Mouse (Mus musculus) lung, embryonic 16.5 days (tissue): ENCODE measurements around the gene Tk1. TPM values are rescaled to one million over a fixed set of nuclear protein-coding genes. Genes with fewer than 3 reads are reported as not detected.

ENCODE experiments used
- ATAC-seq: fragments of 200-750 bp; cut with Nextera tagmentation; 2 replicates; pipeline ENCODE4 v1.8.0; 2017; ENCODE audit warnings: low read depth, mild to moderate bottlenecking, moderate library complexity
- H3K27ac ChIP-seq: fragments of 300-500 bp; sonication (generic); 2 replicates; pipeline ENCODE4 v1.5.1; 2014; ENCODE audit warnings: mild to moderate bottlenecking, control low read depth, low read length
- H3K27me3 ChIP-seq: fragments of 300-500 bp; sonication (generic); 2 replicates; pipeline ENCODE4 v1.6.1; 2014; ENCODE audit warnings: low read depth, low read length, mixed read lengths; ENCODE audit not compliant: control insufficient read depth, insufficient read depth
- H3K36me3 ChIP-seq: fragments of 300-500 bp; sonication (generic); 2 replicates; pipeline ENCODE4 v1.6.1; 2014; ENCODE audit warnings: low read length; ENCODE audit not compliant: control insufficient read depth, insufficient read depth
- H3K4me1 ChIP-seq: fragments of 300-500 bp; sonication (generic); replicated peaks from 2 replicates; pipeline ENCODE4 v1.6.1; 2014; ENCODE audit warnings: low read length, mixed read lengths; ENCODE audit not compliant: control insufficient read depth, insufficient read depth
- H3K4me2 ChIP-seq: fragments of 300-500 bp; sonication (generic); 2 replicates; pipeline ENCODE4 v1.6.1; 2014; ENCODE audit warnings: low read depth, low read length, control low read depth
- H3K4me3 ChIP-seq: fragments of 300-500 bp; sonication (generic); 2 replicates; pipeline ENCODE4 v1.5.1; 2014; ENCODE audit warnings: mild to moderate bottlenecking, low read length, control low read depth
- H3K9ac ChIP-seq: fragments of 300-500 bp; sonication (generic); 2 replicates; pipeline ENCODE4 v1.6.1; 2014; ENCODE audit warnings: low read length, control low read depth
- H3K9me3 ChIP-seq: fragments of 300-500 bp; sonication (generic); 2 replicates; pipeline ENCODE4 v1.6.1; 2016; ENCODE audit warnings: low read length; ENCODE audit not compliant: control insufficient read depth
- WGBS: fragments of 180-500 bp; shearing (Covaris S2); extraction: QIAGEN DNeasy Blood & Tissue Kit; methylation state at CpG from one replicate; pipeline ENCODE4 v1.1.7; 2014; 5-methylcytosine and 5-hydroxymethylcytosine counted together
- polyA plus RNA-seq: library from polyadenylated mRNA; unstranded; fragments of >200 nt; fragmentation: Nextera tagmentation; extraction: Ambion mirVana; gene quantifications from 2 replicates; pipeline ENCODE4 v1.2.1, GENCODE M21; 2015

Tk1 gene
- polyA plus RNA-seq: 130 and 131 TPM in 2 replicates

DNA sequence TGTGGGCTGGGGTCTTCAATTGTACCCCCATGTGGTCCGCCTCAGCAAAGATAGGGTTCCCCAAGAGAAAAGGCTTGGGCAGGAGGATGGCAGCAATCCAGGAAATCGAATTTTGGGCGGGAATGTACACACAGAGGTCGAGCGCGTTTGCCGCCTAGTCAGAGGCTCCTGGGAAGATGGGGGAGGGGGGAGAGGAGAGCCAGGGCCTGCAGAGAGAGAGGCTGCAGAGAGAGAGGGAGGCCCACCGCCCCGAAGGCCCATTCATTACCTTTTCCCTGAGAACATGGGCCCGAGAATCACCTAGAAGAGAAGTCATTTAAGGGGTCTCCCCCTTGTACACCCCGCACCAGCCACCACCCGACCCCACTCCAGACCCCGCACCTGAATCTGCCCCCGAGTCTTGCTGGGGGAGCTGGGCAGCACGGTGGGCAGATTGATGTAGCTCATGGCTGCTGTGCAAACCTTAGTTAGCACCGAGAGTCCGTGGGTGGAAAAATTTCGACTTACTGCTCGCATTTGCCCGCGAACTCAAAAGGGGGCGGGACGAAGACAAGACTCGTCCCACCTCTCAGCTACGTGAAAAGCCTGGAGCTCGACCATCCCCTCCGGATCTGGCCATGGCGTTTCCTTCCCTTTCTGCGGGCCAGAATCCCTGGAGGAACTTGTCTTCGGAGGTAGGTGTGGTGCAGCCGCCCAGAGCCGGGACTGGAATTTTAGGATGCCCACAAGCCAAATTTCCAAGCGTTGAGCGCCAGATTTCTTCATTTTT is at the start of gene Tk1, which contains the start of gene Afmid:
Gene Tk1 (minus strand): TSS at position 760 of the 769 bp plus-strand sequence.
Gene Afmid (plus strand): TSS at position 592 of the 769 bp plus-strand sequence.
- Histone ChIP-seq H3K9ac (peak within 1 kb of the TSS; percentile 84), H3K4me3 (peak within 1 kb of the TSS; percentile 71), H3K27ac (peak within 1 kb of the TSS; percentile 92), H3K4me1 (peaks cover 71% of the 10 kb centered on the region), H3K9me3 (no peaks in the 10 kb centered on the region), H3K36me3 (peaks cover 13% of the 10 kb centered on the region; the same call in 1 of the 2 replicates), H3K4me2 (peak within 1 kb of the TSS; percentile 85), H3K27me3 (no peaks in the 10 kb centered on the region)
- peak; percentile 70 for ATAC-seq
- WGBS: under 1% methylated on average over 34 of the region's 34 CpGs

DNA sequence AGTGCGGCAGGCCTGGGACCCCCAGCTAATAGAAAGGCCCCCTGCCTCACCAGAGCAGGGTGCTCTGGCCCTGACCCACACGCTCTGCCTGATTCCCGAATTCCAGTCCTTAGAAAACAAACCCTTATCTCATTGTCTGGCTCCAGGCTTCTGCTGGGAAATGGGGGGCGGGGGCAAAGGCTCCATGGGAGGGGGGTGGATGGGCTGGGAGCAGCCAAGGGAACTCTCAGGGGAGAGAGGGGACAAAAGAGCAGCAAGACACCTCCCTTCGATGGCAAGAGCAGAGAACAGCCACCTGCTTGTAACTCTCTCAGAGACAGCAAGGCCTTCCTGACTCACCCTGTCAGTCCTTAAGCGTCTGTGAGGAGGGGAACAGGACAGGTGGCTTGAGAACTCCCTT is 49.8 kb upstream of the Tk1 start:
- H3K4me3 ChIP-seq: no peak overlapping the region
- no peaks in the 10 kb centered on the region for H3K27me3 ChIP-seq
- H3K36me3 ChIP-seq: no peaks in the 10 kb centered on the region
- WGBS: 24% methylated on average over 6 of the region's 6 CpGs
- H3K4me1 ChIP-seq: peaks cover 26% of the 10 kb centered on the region
- no peak overlapping the region for H3K27ac ChIP-seq
- H3K9me3 ChIP-seq: no peaks in the 10 kb centered on the region
- H3K4me2 ChIP-seq: no peak overlapping the region
- no peak for ATAC-seq
- no peak overlapping the region for H3K9ac ChIP-seq

DNA sequence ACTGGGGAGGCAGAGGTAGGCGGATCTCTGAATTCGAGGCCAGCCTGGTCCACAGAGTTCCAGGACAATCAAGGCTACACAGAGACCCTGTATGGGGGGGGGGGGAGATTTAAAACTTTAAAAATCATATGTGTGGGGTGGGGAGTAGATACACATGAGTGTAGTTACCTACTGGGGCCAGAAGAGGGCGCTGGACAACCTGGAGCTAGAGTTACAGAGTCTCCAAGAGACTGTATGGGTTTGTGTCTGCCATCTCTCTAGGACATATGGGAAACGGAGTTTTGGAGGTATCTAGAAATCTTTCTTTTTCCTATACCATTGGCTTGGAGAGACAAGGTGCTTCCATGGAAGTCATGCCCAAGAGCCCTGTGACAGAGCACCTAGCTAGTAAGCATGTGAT is 48.5 kb upstream of the Tk1 start:
- Histone ChIP-seq H3K4me1 (peaks cover 25% of the 10 kb centered on the region), H3K27ac (no peak overlapping the region), H3K9ac (no peak overlapping the region), H3K9me3 (no peaks in the 10 kb centered on the region), H3K27me3 (no peaks in the 10 kb centered on the region), H3K4me2 (no peak overlapping the region), H3K36me3 (no peaks in the 10 kb centered on the region), H3K4me3 (no peak overlapping the region)
- ATAC-seq: no peak
- WGBS: 54% methylated on average over 4 of the region's 4 CpGs

DNA sequence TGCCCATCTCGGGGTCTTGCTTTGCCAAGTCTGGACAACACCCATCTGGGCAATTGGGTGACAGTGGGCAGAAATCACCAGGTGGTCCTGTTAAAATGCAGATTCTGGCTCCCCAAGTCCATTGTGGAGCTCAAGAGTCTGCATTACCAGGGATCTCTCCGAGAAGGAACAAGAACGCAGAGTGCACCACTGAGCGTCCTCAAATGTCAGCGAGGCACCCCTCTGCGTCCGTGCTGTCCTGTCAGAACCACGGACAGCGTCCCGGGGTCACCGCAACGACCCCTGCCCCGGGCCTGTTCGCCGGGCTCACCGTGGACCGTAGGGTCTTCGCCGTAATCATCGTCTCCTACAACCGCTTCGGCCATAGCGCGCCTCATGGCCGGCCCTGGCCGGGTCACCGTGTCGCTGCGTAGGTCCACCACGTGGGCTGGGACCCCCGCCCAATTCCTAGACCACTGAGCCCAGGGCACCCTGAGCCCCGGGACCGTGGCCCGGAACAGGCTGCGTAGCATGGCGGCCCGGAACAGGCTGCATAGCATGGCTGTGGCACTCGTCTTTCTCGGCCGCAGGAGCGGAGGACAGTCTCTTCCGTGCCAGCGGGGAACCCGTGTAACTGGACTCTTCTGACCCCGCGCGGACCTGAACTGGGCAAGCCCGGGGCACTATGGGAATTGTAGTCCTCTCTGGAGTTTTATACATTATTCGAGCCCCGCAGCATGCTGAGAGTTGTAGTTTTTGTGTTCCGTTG is 47.1 kb upstream of the Tk1 start, which contains the start of gene Tha1:
Gene Tha1 (minus strand): TSS at position 621 of the 748 bp plus-strand sequence.
- no peaks in the 10 kb centered on the region for H3K36me3 ChIP-seq
- peak; percentile 88 for ATAC-seq
- peaks cover 14% of the 10 kb centered on the region for H3K4me1 ChIP-seq
- H3K9me3 ChIP-seq: no peaks in the 10 kb centered on the region
- no peaks in the 10 kb centered on the region for H3K27me3 ChIP-seq
- H3K4me3 ChIP-seq: peak within 1 kb of the TSS; percentile 78
- peak within 1 kb of the TSS; percentile 82 for H3K9ac ChIP-seq
- peak within 1 kb of the TSS; percentile 99 for H3K4me2 ChIP-seq
- under 1% methylated on average over 51 of the region's 51 CpGs for WGBS
- peak within 1 kb of the TSS; percentile 23; the same call in 1 of the 2 replicates for H3K27ac ChIP-seq

DNA sequence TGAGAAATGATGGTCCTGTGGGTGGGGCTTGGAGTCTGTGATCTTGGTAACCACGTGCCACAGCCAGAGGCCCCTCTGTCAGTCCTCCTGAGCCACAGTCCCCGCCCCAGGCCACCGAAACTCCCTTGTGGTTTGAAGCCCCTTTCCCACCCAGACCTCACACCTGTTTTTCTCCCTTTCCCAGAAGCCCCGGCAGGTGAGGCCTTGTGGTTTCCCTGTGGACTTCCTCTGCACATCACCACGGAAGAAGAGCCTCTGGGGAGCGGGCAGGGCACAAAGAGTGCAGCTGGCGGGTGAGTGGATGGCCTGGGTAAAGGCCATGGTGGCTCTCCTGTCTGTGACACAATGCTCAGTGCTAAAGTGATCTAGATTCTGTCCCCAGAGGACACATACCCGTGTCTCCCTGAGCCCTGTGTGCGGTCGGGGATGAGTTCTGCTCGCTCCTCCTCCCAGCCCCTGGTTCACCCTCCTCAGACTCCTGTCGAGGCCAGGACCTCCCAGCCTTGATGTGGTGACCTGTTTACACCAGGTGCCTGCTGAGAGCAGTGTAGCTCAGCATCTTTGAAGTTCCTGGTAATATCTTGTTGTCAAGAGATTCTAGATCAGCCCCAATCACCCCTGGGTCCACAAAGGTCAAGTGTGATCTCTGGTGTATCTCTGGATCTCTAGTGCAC is 46.2 kb upstream of the Tk1 start:
- H3K4me2 ChIP-seq: peak overlapping the region; percentile 99; the same call in 1 of the 2 replicates
- no peak overlapping the region for H3K27ac ChIP-seq
- no peak overlapping the region for H3K9ac ChIP-seq
- no peaks in the 10 kb centered on the region for H3K27me3 ChIP-seq
- peaks cover 12% of the 10 kb centered on the region; the same call in 1 of the 2 replicates for H3K4me1 ChIP-seq
- H3K36me3 ChIP-seq: no peaks in the 10 kb centered on the region
- no peaks in the 10 kb centered on the region for H3K9me3 ChIP-seq
- H3K4me3 ChIP-seq: no peak overlapping the region
- 59% methylated on average over 12 of the region's 12 CpGs for WGBS
- ATAC-seq: no peak

DNA sequence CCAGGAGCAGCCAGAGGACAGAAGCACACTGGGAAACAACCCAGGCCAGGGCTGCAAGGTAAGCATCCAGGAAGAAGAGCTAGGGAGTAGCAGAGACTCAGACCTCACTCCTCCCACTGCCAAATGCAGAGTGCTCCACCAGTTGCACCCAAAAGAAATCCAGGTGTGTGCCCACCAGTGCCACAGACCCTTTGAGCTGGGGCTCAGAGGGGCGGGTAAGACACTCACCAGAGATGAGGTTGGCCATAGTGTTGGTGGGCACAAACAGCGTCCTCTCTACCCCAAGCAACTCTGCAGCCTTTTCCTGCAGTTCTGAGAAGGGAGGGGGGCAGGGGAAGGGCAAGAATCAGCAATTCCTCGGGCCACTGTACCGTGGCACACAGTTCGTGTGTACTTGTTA is 45.5 kb upstream of the Tk1 start:
- Histone ChIP-seq H3K4me3 (no peak overlapping the region), H3K27ac (no peak overlapping the region), H3K36me3 (no peaks in the 10 kb centered on the region), H3K4me2 (no peak overlapping the region), H3K4me1 (peaks cover 12% of the 10 kb centered on the region; the same call in 1 of the 2 replicates), H3K27me3 (no peaks in the 10 kb centered on the region), H3K9ac (no peak overlapping the region), H3K9me3 (no peaks in the 10 kb centered on the region)
- ATAC-seq: no peak
- 61% methylated on average over 5 of the region's 5 CpGs for WGBS

DNA sequence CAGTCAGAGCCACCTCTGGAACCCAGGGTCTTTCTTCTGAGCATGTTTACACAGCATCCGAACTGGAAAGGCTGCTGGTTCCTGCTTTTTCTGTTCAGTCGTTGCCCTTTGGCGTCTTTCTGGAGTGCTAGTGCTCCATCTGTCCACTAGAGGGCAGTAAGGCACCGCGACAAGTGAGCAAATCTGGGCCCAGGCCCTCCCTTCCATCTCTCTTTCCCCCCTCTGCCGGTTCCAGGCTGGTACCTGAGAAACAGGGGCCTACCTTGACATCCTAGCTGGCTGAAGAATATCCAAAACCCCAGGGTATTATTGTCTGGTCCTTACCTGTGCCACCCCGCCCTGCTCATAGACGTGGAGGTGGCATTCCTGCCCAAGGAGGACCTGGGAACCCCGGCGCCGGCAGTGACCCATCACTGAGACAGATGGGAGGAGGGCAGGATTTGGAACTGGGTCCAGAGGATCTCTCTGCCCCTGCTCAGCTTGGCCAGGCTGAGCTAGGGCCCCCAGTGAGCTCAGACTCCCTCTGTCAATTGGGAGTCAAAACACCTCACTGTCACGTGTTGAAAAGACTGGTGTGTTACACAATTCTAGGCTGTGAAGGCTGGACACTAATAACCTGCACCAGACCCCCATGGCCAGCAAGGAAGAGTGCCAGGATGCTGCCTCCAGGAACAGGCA is 44.9 kb upstream of the Tk1 start:
- ATAC-seq: peak; percentile 26
- WGBS: 38% methylated on average over 12 of the region's 12 CpGs
- H3K4me3 ChIP-seq: no peak overlapping the region

DNA sequence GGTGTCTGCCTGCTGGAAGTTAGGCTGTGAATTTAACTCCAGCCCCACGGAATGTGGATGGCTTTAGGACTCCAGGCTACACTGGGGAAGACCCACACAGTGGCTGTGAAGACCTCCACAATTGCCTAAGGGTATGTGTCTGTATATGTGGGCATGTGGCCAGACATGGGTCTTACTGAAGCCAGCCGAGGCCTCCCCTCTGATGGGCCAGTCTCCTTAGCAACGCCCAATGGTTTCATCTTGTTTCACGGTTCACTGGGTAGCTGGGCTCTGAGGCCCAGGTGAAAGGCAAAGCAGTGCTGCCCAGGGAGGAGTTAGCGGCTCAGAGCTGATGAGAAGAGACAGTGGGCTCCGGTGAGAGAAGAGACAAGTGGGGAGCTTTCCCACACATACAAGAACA is 40.1 kb upstream of the Tk1 start:
- Histone ChIP-seq H3K27ac (no peak overlapping the region), H3K4me3 (no peak overlapping the region), H3K9me3 (no peaks in the 10 kb centered on the region), H3K27me3 (peaks cover 3% of the 10 kb centered on the region; the same call in 1 of the 2 replicates), H3K4me1 (no peaks in the 10 kb centered on the region), H3K36me3 (no peaks in the 10 kb centered on the region), H3K4me2 (no peak overlapping the region), H3K9ac (no peak overlapping the region)
- 39% methylated on average over 6 of the region's 6 CpGs for WGBS
- no peak for ATAC-seq

More for the DNA sequence above, 44.9 kb upstream of the Tk1 start:
- Histone ChIP-seq H3K4me2 (no peak overlapping the region), H3K27me3 (no peaks in the 10 kb centered on the region), H3K36me3 (no peaks in the 10 kb centered on the region), H3K27ac (no peak overlapping the region), H3K9ac (no peak overlapping the region), H3K4me1 (peaks cover 12% of the 10 kb centered on the region; the same call in 1 of the 2 replicates), H3K9me3 (no peaks in the 10 kb centered on the region)
